Mouse (Mus musculus) cerebellum, adult 9-10 months (tissue): Measurements from ENCODE around the gene Chil3.
"Not testable (repeated sequence)": the region's sequence is repeated elsewhere in the genome, so short reads cannot be mapped to it uniquely, and the experiment has no call there.

ENCODE experiments used
- DNase-seq: peaks from one replicate; pipeline ENCODE4 v3.0.0; 2022

Gene Chil3

GRCm38 (mm10) chr3:106167464-106167863 is at the start of gene Chil3:
Chil3 (minus strand) TSS chr3:106167564.
- no peak for DNase-seq

GRCm38 (mm10) chr3:106198030-106198429 is 30.7 kb upstream of the Chil3 start:
- DNase-seq: not testable (repeated sequence)

DNA sequence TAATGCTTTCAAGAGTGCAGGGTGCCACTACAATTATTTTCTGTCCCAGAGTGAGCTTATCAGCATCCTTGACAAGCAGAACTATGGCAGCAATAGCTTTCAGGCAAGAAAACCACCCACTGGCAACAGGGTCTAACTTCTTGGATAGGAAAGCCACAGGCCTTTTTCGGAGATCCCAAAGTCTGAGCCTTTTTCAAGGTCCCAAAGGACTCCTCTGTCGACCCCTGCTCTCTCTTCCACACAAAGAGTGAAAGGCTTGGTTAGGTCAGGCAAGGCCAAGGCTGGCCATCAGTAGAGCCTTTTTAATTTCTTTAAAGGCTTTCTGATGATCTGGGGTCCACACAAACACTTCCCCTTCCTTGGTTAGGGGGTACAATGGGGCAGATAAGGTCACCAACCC is 29.9 kb upstream of the Chil3 start:
- not testable (repeated sequence) for DNase-seq

GRCm38 (mm10) chr3:106196276-106196675 is 28.9 kb upstream of the Chil3 start:
- DNase-seq: no peak

DNA sequence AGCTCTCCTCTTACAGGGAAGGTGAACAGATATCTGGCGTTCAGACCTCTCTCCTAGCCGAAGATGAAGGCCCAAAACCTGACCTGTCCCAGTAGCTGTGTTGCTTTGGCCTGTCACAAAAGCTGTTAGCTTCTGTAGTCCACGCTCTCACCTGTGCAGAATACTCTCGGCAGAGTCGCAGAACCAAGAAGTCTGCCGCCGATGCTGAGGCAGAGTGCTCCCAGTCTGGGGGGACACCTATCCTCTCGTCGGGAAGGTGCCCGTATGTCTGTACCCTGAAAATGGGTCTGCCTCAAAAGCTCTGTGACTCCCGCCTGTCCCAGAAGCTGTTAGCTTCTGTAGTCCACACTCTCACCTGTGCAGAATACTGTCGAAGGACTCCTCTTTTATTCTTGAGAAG is 28.1 kb upstream of the Chil3 start:
- no peak for DNase-seq

GRCm38 (mm10) chr3:106187991-106188390 is 20.6 kb upstream of the Chil3 start:
- no peak for DNase-seq

- DNase-seq: no peak
These were observed 10.3 kb upstream of the Chil3 start for GRCm38 (mm10) chr3:106177509-106178189.

DNA sequence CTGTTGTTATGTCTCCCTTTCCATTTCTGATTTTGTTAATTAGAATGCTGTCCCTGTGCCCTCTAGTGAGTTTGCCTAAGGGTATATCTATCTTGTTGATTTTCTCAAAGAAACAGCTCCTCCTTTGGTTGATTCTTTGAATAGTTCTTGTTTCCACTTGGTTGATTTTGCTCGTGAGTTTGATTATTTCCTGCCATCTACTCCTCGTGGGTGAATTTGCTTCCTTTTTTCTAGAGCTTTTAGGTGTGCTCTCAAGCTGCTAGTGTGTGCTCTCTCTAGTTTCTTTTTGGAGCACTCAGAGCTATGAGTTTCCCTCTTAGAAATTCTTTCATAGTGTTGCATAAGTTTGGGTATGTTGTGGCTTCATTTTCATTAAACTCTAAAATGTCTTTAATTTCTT is 7.6 kb upstream of the Chil3 start:
- not testable (repeated sequence) for DNase-seq

- not testable (repeated sequence) for DNase-seq
These were observed 5.1 kb upstream of the Chil3 start for GRCm38 (mm10) chr3:106172506-106172905.

DNA sequence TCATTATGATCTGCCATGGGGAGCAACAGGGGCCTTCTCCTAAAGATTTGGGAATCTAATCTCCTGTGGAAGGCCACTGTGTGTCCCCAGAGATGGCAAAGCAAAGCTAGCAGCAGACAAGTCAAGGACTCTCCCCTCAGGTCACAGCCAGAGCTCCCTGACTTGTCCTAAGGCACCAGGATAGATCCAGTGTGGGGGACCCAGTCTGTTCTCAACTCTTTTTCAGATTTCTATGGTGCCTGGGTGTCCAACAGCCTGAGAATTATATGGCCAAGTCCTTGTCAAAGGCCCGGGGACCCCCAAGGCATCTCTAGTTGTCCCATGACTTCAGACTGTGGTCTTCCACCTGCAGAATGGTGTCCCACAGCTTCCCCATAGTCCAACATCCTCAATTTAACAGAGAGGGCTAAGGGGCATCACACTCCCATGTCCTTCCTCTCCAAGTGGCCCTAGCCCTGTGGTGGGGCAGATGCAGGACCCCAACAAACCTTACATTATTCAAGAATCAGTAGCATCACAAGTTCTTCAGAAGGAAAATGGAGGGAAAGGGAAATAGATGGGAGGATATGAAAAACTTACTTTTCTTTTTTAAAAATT is 3.9 kb upstream of the Chil3 start:
- DNase-seq: no peak

DNA sequence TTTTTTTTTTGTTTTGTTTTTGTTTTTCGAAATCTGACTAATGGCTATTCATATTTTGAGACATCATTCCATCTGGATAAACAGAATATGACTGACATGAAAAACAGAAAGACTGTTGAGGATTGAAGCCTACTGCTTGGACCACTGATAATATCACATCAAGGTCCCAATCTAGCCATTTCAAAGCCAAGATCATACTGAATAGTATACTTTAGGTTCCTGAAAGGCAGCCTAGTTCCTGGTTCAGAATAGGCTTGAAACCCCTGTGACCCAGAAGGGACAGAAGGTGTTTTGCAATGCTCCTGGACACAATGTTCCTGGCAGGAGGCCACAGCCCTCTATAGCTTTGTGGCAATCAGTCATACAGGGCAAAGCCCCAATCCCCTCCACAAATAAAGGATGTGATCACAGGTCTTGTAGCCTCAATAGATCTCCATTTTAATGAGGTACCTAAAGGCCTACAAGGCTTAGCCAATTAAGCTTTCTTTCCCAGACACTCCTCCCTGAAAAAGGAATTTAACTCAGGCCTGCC is 3.2 kb upstream of the Chil3 start:
- DNase-seq: no peak

DNA sequence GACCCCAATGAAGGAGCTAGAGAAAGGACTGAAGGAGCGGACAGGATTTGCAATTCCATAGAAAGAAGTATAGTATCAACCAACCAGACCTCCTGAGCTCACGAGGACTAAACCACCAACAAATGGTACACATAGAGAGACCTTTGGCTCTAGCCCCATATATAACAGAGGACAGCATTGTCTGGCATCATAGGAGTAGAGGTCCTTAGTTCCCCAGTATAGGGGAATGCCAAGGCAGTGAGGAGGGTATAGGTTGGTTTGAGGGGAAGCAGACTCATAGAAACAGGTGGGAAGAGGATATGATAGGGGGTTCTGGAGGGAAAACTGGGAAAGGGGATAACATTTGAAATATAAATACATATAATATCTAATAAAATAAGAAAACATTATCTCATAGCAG is 13.0 kb downstream of the Chil3 start:
- DNase-seq: no peak

GRCm38 (mm10) chr3:106144081-106144480 is 23.3 kb downstream of the Chil3 start:
- no peak for DNase-seq

- peak; percentile 99 for DNase-seq
These were observed 35.7 kb downstream of the Chil3 start for GRCm38 (mm10) chr3:106131690-106132089.

DNA sequence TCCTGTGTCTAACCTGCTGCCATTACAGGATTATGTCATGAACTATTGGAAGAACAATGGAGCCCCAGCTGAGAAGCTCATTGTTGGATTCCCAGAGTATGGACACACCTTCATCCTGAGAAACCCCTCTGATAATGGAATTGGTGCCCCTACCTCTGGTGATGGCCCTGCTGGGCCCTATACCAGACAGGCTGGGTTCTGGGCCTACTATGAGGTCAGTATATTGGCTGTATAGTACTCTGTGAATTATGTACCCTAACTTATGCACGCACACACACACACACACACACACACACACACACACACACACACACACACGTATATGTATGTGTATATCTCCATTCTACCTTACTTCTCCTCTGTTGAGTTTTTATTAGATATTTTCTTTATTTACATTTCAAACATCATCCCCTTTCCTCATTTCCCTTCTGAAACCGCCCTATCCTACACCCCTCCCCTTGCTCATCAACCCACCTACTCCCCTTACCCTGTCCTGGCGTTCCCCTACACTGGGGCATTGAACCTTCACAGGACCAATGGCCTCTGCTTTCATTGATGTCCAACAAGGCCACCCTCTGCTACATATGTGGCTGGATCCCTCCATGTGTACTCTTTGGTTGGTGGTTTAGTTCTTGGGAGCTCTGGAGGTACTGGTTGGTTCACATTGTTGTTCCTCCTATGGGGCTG is 38.4 kb downstream of the Chil3 start:
- DNase-seq: no peak

- no peak for DNase-seq
These were observed 40.4 kb downstream of the Chil3 start for GRCm38 (mm10) chr3:106126999-106127398.

GRCm38 (mm10) chr3:106112929-106113328 is 54.4 kb downstream of the Chil3 start, which contains the start of gene Chia1:
Chia1 (plus strand) TSS chr3:106113229.
- no peak for DNase-seq
